Mouse (Mus musculus) central nervous system, embryonic 11.5 days (tissue): ENCODE data around the gene Gm5798. TPM values are rescaled to one million over a fixed set of nuclear protein-coding genes. Genes with fewer than 3 reads are reported as not detected.

Experiments used
- polyA plus RNA-seq: library from polyadenylated mRNA; depleted of rRNA; stranded (reverse); fragments of >200 nt; gene quantifications from 2 replicates; pipeline ENCODE4 v1.2.3, GENCODE M21; 2012; rRNA removed

Gene Gm5798
- polyA plus RNA-seq: not detected in 2 replicates

DNA sequence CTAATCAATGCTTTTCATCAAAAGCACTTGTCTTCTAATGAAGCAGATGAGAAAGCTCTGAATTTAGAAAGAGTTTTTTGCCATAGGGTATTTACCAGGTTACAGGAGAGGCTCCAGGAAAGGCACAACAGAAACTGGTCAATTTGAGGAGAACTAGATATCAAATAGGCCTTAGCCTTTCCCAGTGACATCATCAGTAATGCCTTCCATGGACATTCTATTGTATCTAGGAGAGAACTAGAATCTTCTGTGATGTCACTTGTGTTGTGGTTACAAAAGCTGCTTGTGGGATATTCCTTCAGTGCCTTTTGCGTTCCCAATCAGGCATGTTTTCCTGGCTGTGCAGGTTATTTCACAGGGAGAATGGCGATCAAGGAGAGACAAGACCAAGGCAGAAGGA is at the start of gene Gm5798:
Gm5798 (plus strand) TSS at position 301 of the 400 bp plus-strand sequence.

DNA sequence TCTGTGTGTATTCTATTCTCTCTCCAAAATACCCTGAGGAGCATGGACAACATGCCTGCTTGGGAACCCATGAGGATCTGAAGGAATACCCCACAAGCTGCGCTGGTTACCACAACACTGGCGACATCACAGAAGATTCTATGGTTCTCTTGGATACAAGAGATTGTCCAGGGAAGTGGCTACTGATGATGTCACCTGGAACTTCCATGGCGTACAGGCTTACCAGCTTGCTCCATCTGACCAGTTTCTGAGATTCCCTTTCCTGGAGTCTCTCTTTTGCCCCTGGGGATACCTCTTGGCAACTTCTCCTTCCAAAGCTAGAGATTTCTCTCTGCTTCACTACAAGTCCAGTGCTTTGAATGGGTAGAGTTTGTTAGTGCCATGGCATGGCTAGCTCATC is 37.9 kb downstream of the Gm5798 start, which contains the start of gene Gm7945:
Gm7945 (minus strand) TSS at position 101 of the 400 bp plus-strand sequence.

Other genes starting within 250 kb of the Gm5798 start
- 0.09 TPM in 1 of 2 replicates, not detected in the other for gene Mat1a, start 243.6 kb upstream of the Gm5798 start, polyA plus RNA-seq
- not detected in 2 replicates for gene Sftpa1, start 216.8 kb upstream of the Gm5798 start, polyA plus RNA-seq
- gene Mbl1, start 197.2 kb upstream of the Gm5798 start, polyA plus RNA-seq: 0.14 and 0.48 TPM in 2 replicates
- gene Sftpd, start 163.5 kb upstream of the Gm5798 start, polyA plus RNA-seq: not detected in 2 replicates
- gene Gm2832, start 69.8 kb upstream of the Gm5798 start, polyA plus RNA-seq: 0.04 and 0.29 TPM in 2 replicates
- not detected in 2 replicates for gene Gm7945, start 37.8 kb downstream of the Gm5798 start, polyA plus RNA-seq
- not detected in 2 replicates for gene Gm6482, start 59.7 kb downstream of the Gm5798 start, polyA plus RNA-seq
- gene Gm7954, start 104.9 kb downstream of the Gm5798 start, polyA plus RNA-seq: not detected in 2 replicates
- not detected in 2 replicates for gene Gm3486, start 140.9 kb downstream of the Gm5798 start, polyA plus RNA-seq
- gene Gm7970, start 207.0 kb downstream of the Gm5798 start, polyA plus RNA-seq: not detected in 2 replicates
- gene 1700049E17Rik2, start 224.6 kb downstream of the Gm5798 start, polyA plus RNA-seq: not detected in 2 replicates